In genomic region chr9:107252164-107252563, GRCm38 (mm10) we compare ENCODE assay signal across 9 mouse cellular contexts. TPM values are rescaled to one million over a fixed set of nuclear protein-coding genes. Genes with fewer than 3 reads are reported as not detected.
DNase-seq lines count a peak whose midpoint lies in the region; TF ChIP-seq lines count a peak whose summit lies in the region.
"Had no signal": no experiment of that assay in that cellular context is flagged by ENCODE, and none has a peak within 500 bp of the region (broad histone marks: within the 10 kb centered on the region; RNA-seq: fewer than 3 reads in every experiment).

No protein-coding gene starts in this region.

- H3K4me3 ChIP-seq in cerebellum, adult 2 months (replicated peaks; ENCODE audit: insufficient read depth, low read depth, low read length) = no peak overlapping the region
- H3K4me3 ChIP-seq in olfactory bulb, adult 2 months (ENCODE audit: insufficient read depth, low read depth, low read length) = no peak overlapping the region

- peak; percentile 54 to 63 for DNase-seq in cerebellum, adult 2 months
- no peak for DNase-seq in cerebellum, adult 8-10 months
- DNase-seq in kidney, postnatal 14 days = peak; percentile 33
- no peak for DNase-seq in kidney, adult 9 months
- peak; percentile 77 for DNase-seq in left cerebral cortex, adult 11 months (ENCODE audit: low spot score)
- no peak for DNase-seq in adrenal gland, postnatal 14 days
- no peak for DNase-seq in embryo, embryonic 10 days (ENCODE audit: low spot score)
- DNase-seq: gastrocnemius, postnatal 10 days had no signal

- no peaks in the 10 kb centered on the region for H3K27me3 ChIP-seq in cerebellum, adult 2 months (ENCODE audit: control insufficient read depth, insufficient read depth, low read length)

- H3K4me1 ChIP-seq in cerebellum, adult 2 months (ENCODE audit: control insufficient read depth, insufficient read depth, low read length) = peaks cover 47% of the 10 kb centered on the region
- peaks cover 45% of the 10 kb centered on the region for H3K4me1 ChIP-seq in olfactory bulb, adult 2 months (ENCODE audit: control insufficient read depth, insufficient read depth, low read length)

- TF ChIP-seq POLR2A in cerebellum, adult 2 months (IDR thresholded peaks at IDR 0.05; ENCODE audit: borderline replicate concordance, insufficient read depth, low read length) = no peak
- TF ChIP-seq POLR2A in olfactory bulb, adult 2 months (IDR thresholded peaks at IDR 0.05; ENCODE audit: insufficient read depth, low read depth, low read length) = no peak

- no peak for TF ChIP-seq CTCF in cerebellum, adult 2 months (IDR thresholded peaks at IDR 0.05; ENCODE audit: borderline replicate concordance, insufficient read depth, low read depth, low read length)
- TF ChIP-seq CTCF in olfactory bulb, adult 2 months (IDR thresholded peaks at IDR 0.05; ENCODE audit: insufficient read depth, low read depth, low read length) = no peak

- no peak overlapping the region for H3K27ac ChIP-seq in cerebellum, adult 2 months (ENCODE audit: insufficient read depth, low read length)
- peak overlapping the region; percentile 96 for H3K27ac ChIP-seq in olfactory bulb, adult 2 months (ENCODE audit: insufficient read depth, low read depth, low read length)

- WGBS in cerebellum, adult 2 months = 29% methylated on average over 5 of the region's 5 CpGs
- WGBS in olfactory bulb, adult 2 months = 6% methylated on average over 5 of the region's 5 CpGs

RNA-seq across cellular contexts. Expression of gene Dock3, which starts 20.5 kb away (rescaled TPM):
- polyA plus RNA-seq in cerebellum, adult 2 months (2012; rRNA removed) = 121 and 129 TPM in 2 replicates
- polyA plus RNA-seq in olfactory bulb, adult 2 months (2012; ENCODE audit: insufficient read depth, insufficient read length, low replicate concordance, missing spikeins) = 452 TPM in 1 of 2 replicates, not detected in the other
- 3.4 and 4.2 TPM in 2 replicates for total RNA-seq in adrenal gland, postnatal 14 days (2021)

RNA-seq across cellular contexts. Expression of gene Mapkapk3, which starts 37.5 kb away (rescaled TPM):
- polyA plus RNA-seq in cerebellum, adult 2 months (2012; rRNA removed) = 10.5 and 11.7 TPM in 2 replicates
- not detected in 2 replicates for polyA plus RNA-seq in olfactory bulb, adult 2 months (2012; ENCODE audit: insufficient read depth, insufficient read length, low replicate concordance, missing spikeins)
- 34.9 and 42.8 TPM in 2 replicates for total RNA-seq in adrenal gland, postnatal 14 days (2021)

RNA-seq across cellular contexts. Expression of gene Cish, which starts 43.7 kb away (rescaled TPM):
- 4.1 and 4.3 TPM in 2 replicates for polyA plus RNA-seq in cerebellum, adult 2 months (2012; rRNA removed)
- not detected in 2 replicates for polyA plus RNA-seq in olfactory bulb, adult 2 months (2012; ENCODE audit: insufficient read depth, insufficient read length, low replicate concordance, missing spikeins)
- total RNA-seq in adrenal gland, postnatal 14 days (2021) = 20.5 and 63.5 TPM in 2 replicates

Comparison
In these comparisons a context has a peak if more than half of its experiments do, and no peak if none do; other contexts are left out.
1. DNase-seq: peak in cerebellum, adult 2 months (2 of 2), kidney, postnatal 14 days (single experiment) and left cerebral cortex, adult 11 months (single experiment); none in cerebellum, adult 8-10 months (single experiment), kidney, adult 9 months (single experiment), adrenal gland, postnatal 14 days (single experiment) and embryo, embryonic 10 days (single experiment).
2. RNA of gene Mapkapk3, which starts 37.5 kb away (polyA plus RNA-seq): 10.5 to 11.7 TPM in cerebellum, adult 2 months; not detected in olfactory bulb, adult 2 months; every median in the first group is over 10 times any median in the second.